Mouse (Mus musculus) thymus, adult 2 months (tissue): ENCODE measurements around the gene Gm2663. TPM values are rescaled to one million over a fixed set of nuclear protein-coding genes. Genes with fewer than 3 reads are reported as not detected.
"Not testable (repeated sequence)": the region's sequence is repeated elsewhere in the genome, so short reads cannot be mapped to it uniquely, and the experiment has no call there.

Experiments used
- DNase-seq: peaks from one replicate; pipeline ENCODE4 v3.0.0; 2021
- H3K27ac ChIP-seq: fragments of 200-500 bp; 2 replicates; pipeline ENCODE4 v1.5.1; 2012; ENCODE audit warnings: low read length, control low read depth; ENCODE audit not compliant: control insufficient read depth, insufficient read depth
- H3K27me3 ChIP-seq: fragments of 200-500 bp; 2 replicates; pipeline ENCODE4 v1.6.1; 2012; ENCODE audit warnings: mild to moderate bottlenecking, low read length, moderate library complexity, mixed read lengths; ENCODE audit not compliant: control insufficient read depth, insufficient read depth
- H3K36me3 ChIP-seq: fragments of 200-500 bp; 2 replicates; pipeline ENCODE4 v1.6.1; 2012; ENCODE audit warnings: mild to moderate bottlenecking, low read length, moderate library complexity; ENCODE audit not compliant: control insufficient read depth, insufficient read depth
- H3K4me1 ChIP-seq: fragments of 200-500 bp; replicated peaks from 2 replicates; pipeline ENCODE4 v1.6.1; 2012; ENCODE audit warnings: low read length; ENCODE audit not compliant: control insufficient read depth, insufficient read depth
- H3K4me3 ChIP-seq: fragments of 200-500 bp; 2 replicates; pipeline ENCODE4 v1.5.1; 2012; ENCODE audit warnings: mild to moderate bottlenecking, low read length, control low read depth, moderate library complexity; ENCODE audit not compliant: control insufficient read depth, insufficient read depth
- CTCF ChIP-seq: fragments of 200-500 bp; IDR thresholded peaks from 2 replicates; pipeline ENCODE4 v1.5.1; 2012; ENCODE audit warnings: mild to moderate bottlenecking, control low read depth, low read length, moderate library complexity, borderline replicate concordance; ENCODE audit not compliant: control insufficient read depth, poor library complexity, insufficient read depth; ENCODE audit errors: extremely low read depth
- POLR2A ChIP-seq: fragments of 200-500 bp; IDR thresholded peaks from 2 replicates; pipeline ENCODE4 v1.6.1; 2012; ENCODE audit warnings: mild to moderate bottlenecking, low read length, control low read depth, moderate library complexity; ENCODE audit not compliant: control insufficient read depth, poor library complexity, insufficient read depth; ENCODE audit errors: extremely low read depth
- WGBS: fragments of 180-500 bp; shearing (Covaris S2); methylation state at CpG from one replicate; pipeline ENCODE4 v1.1.7; 2018; 5-methylcytosine and 5-hydroxymethylcytosine counted together
- polyA plus RNA-seq: library from polyadenylated mRNA; depleted of rRNA; stranded (reverse); fragments of >200 nt; gene quantifications from 2 replicates; pipeline ENCODE4 v1.2.3, GENCODE M21; 2012; rRNA removed

Gene Gm2663
- polyA plus RNA-seq, 1 experiment: not detected

GRCm38 (mm10) chr6:41015065-41015464, 15.8 kb upstream of the Gm2663 start:
- Histone ChIP-seq H3K4me1 (no peaks in the 10 kb centered on the region), H3K36me3 (no peaks in the 10 kb centered on the region), H3K27me3 (no peaks in the 10 kb centered on the region), H3K4me3 (no peak overlapping the region), H3K27ac (no peak overlapping the region)
- 73% methylated on average over 4 of the region's 4 CpGs for WGBS
- no peak for TF ChIP-seq POLR2A
- TF ChIP-seq CTCF: no peak
- peak; percentile 4 for DNase-seq

- H3K4me3 ChIP-seq, H3K4me1 ChIP-seq, DNase-seq, H3K36me3 ChIP-seq, H3K27ac ChIP-seq, H3K27me3 ChIP-seq: not testable (repeated sequence)
- 98% methylated on average over 2 of the region's 2 CpGs for WGBS
Observed at GRCm38 (mm10) chr6:40964454-40964853, 34.8 kb downstream of the Gm2663 start, which contains the start of gene 1810009J06Rik. TSS of gene 1810009J06Rik (plus strand) at chr6:40964754.

- H3K36me3 ChIP-seq: no peaks in the 10 kb centered on the region
- no peaks in the 10 kb centered on the region for H3K27me3 ChIP-seq
- 92% methylated on average over 2 of the region's 2 CpGs for WGBS
- no peak overlapping the region for H3K27ac ChIP-seq
- no peak for TF ChIP-seq CTCF
- no peak for TF ChIP-seq POLR2A
- H3K4me1 ChIP-seq: no peaks in the 10 kb centered on the region
- H3K4me3 ChIP-seq: no peak overlapping the region
- no peak for DNase-seq
Observed at GRCm38 (mm10) chr6:40953716-40954115, 45.6 kb downstream of the Gm2663 start.

GRCm38 (mm10) chr6:40951770-40952169, 47.5 kb downstream of the Gm2663 start, which contains the start of gene Gm4744:
TSS of gene Gm4744 (minus strand) at chr6:40951870.
- Histone ChIP-seq H3K27me3 (no peaks in the 10 kb centered on the region), H3K27ac (no peak within 1 kb of the TSS), H3K36me3 (no peaks in the 10 kb centered on the region), H3K4me3 (no peak within 1 kb of the TSS), H3K4me1 (no peaks in the 10 kb centered on the region)
- no peak for DNase-seq
- no peak for TF ChIP-seq CTCF
- no peak for TF ChIP-seq POLR2A

Other genes starting within 250 kb of the Gm2663 start
- 0.14 and 0.15 TPM in 2 replicates for gene Moxd2, start 112.0 kb downstream of the Gm2663 start, polyA plus RNA-seq
- not detected in 2 replicates for gene Prss58, start 99.1 kb downstream of the Gm2663 start, polyA plus RNA-seq
- gene 1700074P13Rik, start 58.9 kb downstream of the Gm2663 start, polyA plus RNA-seq: not detected in 2 replicates
- gene Gm4744, start 47.6 kb downstream of the Gm2663 start, polyA plus RNA-seq: not detected in 2 replicates
- gene 1810009J06Rik, start 34.7 kb downstream of the Gm2663 start, polyA plus RNA-seq: not detected in 2 replicates
- gene 2210010C04Rik, start 36.0 kb upstream of the Gm2663 start, polyA plus RNA-seq: 0.27 TPM in 2 replicates